Mouse (Mus musculus): ENCODE measurements around the gene Memo1.

GRCm38 (mm10) chr17:74267415-74268180 lies 27.7 kb downstream of the Memo1 start:
- peak; percentile 31 to 61 (median 56); a peak in 5 of 6 replicates for TF ChIP-seq CTCF (IDR thresholded peaks at IDR 0.05 in 2 of 3, conservative IDR thresholded peaks at IDR 0.05 in 1 of 3; ENCODE audit: control insufficient read depth in 1 of 3, insufficient read depth in 1 of 3, low read depth in 2 of 3, low read length in 3 of 3, poor library complexity in 1 of 3, severe bottlenecking in 1 of 3)
- TF ChIP-seq HCFC1 (IDR thresholded peaks at IDR 0.05; ENCODE audit: low read depth, low read length), result no peak
- peak; percentile 38; the same call in 1 of the 2 replicates for TF ChIP-seq BHLHE40 (IDR thresholded peaks at IDR 0.05; ENCODE audit: borderline replicate concordance, low read depth, low read length)
- TF ChIP-seq POLR2AphosphoS5 (IDR thresholded peaks at IDR 0.05; ENCODE audit: borderline replicate concordance, low read depth, low read length), result no peak
- TF ChIP-seq ZC3H11A (IDR thresholded peaks at IDR 0.05; ENCODE audit: low read depth, low read length), result no peak
- TF ChIP-seq USF1 (IDR thresholded peaks at IDR 0.05; ENCODE audit: low read depth, low read length), result no peak
- TF ChIP-seq ELF1 (IDR thresholded peaks at IDR 0.05; ENCODE audit: low read depth, low read length), result peak; percentile 10; the same call in 1 of the 2 replicates
- no peak for TF ChIP-seq POLR2A (IDR thresholded peaks at IDR 0.05; ENCODE audit: control insufficient read depth in 1 of 2, insufficient read depth in 1 of 2, low read depth in 1 of 2, low read length in 2 of 2, poor library complexity in 1 of 2)
- TF ChIP-seq UBTF (IDR thresholded peaks at IDR 0.05; ENCODE audit: borderline replicate concordance, insufficient read depth, low read depth, low read length), result no peak
- no peak for TF ChIP-seq E2F4 (IDR thresholded peaks at IDR 0.05; ENCODE audit: borderline replicate concordance, low read depth, low read length)
- peak; percentile 99 for TF ChIP-seq TCF12 (IDR thresholded peaks at IDR 0.05; ENCODE audit: low read depth, low read length)
- no peak for TF ChIP-seq KAT2A (conservative IDR thresholded peaks at IDR 0.05; ENCODE audit: low read depth, low read length)
- peak; percentile 95 to 96 for TF ChIP-seq EP300 (IDR thresholded peaks at IDR 0.05; ENCODE audit: low read depth in 1 of 2, low read length in 2 of 2)
